Mouse (Mus musculus) hindbrain, embryonic 12.5 days (tissue): ENCODE results near the gene Zfp697. TPM values are rescaled to one million over a fixed set of nuclear protein-coding genes. Genes with fewer than 3 reads are reported as not detected.
"Not testable (repeated sequence)": the region's sequence is repeated elsewhere in the genome, so short reads cannot be mapped to it uniquely, and the experiment has no call there.

Experiments
- ATAC-seq: fragments of 200-750 bp; cut with Nextera tagmentation; 2 replicates; pipeline ENCODE4 v1.8.0; 2017; ENCODE audit warnings: moderate TSS enrichment; ENCODE audit not compliant: low FRiP score
- H3K27ac ChIP-seq: fragments of 300-500 bp; sonication (generic); 2 replicates; pipeline ENCODE4 v1.5.1; 2016; ENCODE audit warnings: mild to moderate bottlenecking
- H3K27me3 ChIP-seq: fragments of 300-500 bp; sonication (generic); 2 replicates; pipeline ENCODE4 v1.6.1; 2016; ENCODE audit warnings: mild to moderate bottlenecking
- H3K36me3 ChIP-seq: fragments of 300-500 bp; sonication (generic); 2 replicates; pipeline ENCODE4 v1.6.1; 2016; ENCODE audit warnings: mild to moderate bottlenecking
- H3K4me1 ChIP-seq: fragments of 300-500 bp; sonication (generic); 2 replicates; pipeline ENCODE4 v1.6.1; 2016
- H3K4me2 ChIP-seq: fragments of 300-500 bp; sonication (generic); replicated peaks from 2 replicates; pipeline ENCODE4 v1.6.1; 2016; ENCODE audit warnings: mild to moderate bottlenecking
- H3K4me3 ChIP-seq: fragments of 300-500 bp; sonication (generic); 2 replicates; pipeline ENCODE4 v1.5.1; 2016; ENCODE audit warnings: mild to moderate bottlenecking
- H3K9ac ChIP-seq: fragments of 300-500 bp; sonication (generic); 2 replicates; pipeline ENCODE4 v1.6.1; 2016; ENCODE audit warnings: mild to moderate bottlenecking, moderate library complexity
- H3K9me3 ChIP-seq: fragments of 300-500 bp; sonication (generic); replicated peaks from 2 replicates; pipeline ENCODE4 v1.6.1; 2016; ENCODE audit warnings: mild to moderate bottlenecking
- WGBS: fragments of 180-500 bp; shearing (Covaris S2); methylation state at CpG from one replicate; pipeline ENCODE4 v1.1.7; 2016; 5-methylcytosine and 5-hydroxymethylcytosine counted together
- polyA plus RNA-seq: library from polyadenylated mRNA; unstranded; fragments of >200 nt; fragmentation: Nextera tagmentation; extraction: Ambion mirVana; gene quantifications from 2 replicates; pipeline ENCODE4 v1.2.1, GENCODE M21; 2016

Zfp697 gene
- polyA plus RNA-seq, 1 experiment from 2014 or later = 12.0 TPM

- Histone ChIP-seq H3K9ac (peak overlapping the region; percentile 55), H3K27me3 (peaks cover 45% of the 10 kb centered on the region)
- WGBS = 2% methylated on average over 17 of the region's 17 CpGs
Observed at GRCm38 (mm10) chr3:98428449-98428775, 46.2 kb downstream of the Zfp697 start.

GRCm38 (mm10) chr3:98428928-98429525 lies 46.8 kb downstream of the Zfp697 start:
- no peak overlapping the region for H3K9ac ChIP-seq
- 0 out of 2 replicates have a peak, but pooled peaks cover 3% of the 10 kb centered on the region for H3K36me3 ChIP-seq
- H3K27me3 ChIP-seq = peaks cover 45% of the 10 kb centered on the region
- WGBS = 18% methylated on average over 8 of the region's 8 CpGs
- no peak overlapping the region for H3K27ac ChIP-seq
- H3K4me1 ChIP-seq = peaks cover 24% of the 10 kb centered on the region
- ATAC-seq = no peak
- H3K9me3 ChIP-seq = no peaks in the 10 kb centered on the region
- peak overlapping the region; percentile 85; the same call in 1 of the 2 replicates for H3K4me2 ChIP-seq
- H3K4me3 ChIP-seq = no peak overlapping the region

More at GRCm38 (mm10) chr3:98428449-98428775, 46.2 kb downstream of the Zfp697 start:
- no peaks in the 10 kb centered on the region for H3K9me3 ChIP-seq
- H3K27ac ChIP-seq = no peak overlapping the region
- 0 out of 2 replicates have a peak, but pooled peaks cover 3% of the 10 kb centered on the region for H3K36me3 ChIP-seq
- H3K4me3 ChIP-seq = peak overlapping the region; percentile 53
- H3K4me1 ChIP-seq = peaks cover 24% of the 10 kb centered on the region
- peak overlapping the region; percentile 85 for H3K4me2 ChIP-seq
- no peak; the same call in 1 of the 2 replicates for ATAC-seq

- Histone ChIP-seq H3K4me1 (peaks cover 2% of the 10 kb centered on the region; the same call in 1 of the 2 replicates), H3K4me3 (no peak overlapping the region), H3K36me3 (no peaks in the 10 kb centered on the region), H3K27me3 (peaks cover 8% of the 10 kb centered on the region), H3K27ac (no peak overlapping the region), H3K9me3 (no peaks in the 10 kb centered on the region), H3K4me2 (no peak overlapping the region), H3K9ac (no peak overlapping the region)
- ATAC-seq = peak; percentile 78
- WGBS = 0% methylated on average over 1 of the region's 1 CpGs
Observed at GRCm38 (mm10) chr3:98434088-98434816, 52.0 kb downstream of the Zfp697 start.

- Histone ChIP-seq H3K4me1 (no peaks in the 10 kb centered on the region), H3K9me3 (no peaks in the 10 kb centered on the region), H3K4me3 (no peak overlapping the region), H3K4me2 (no peak overlapping the region), H3K9ac (no peak overlapping the region), H3K36me3 (no peaks in the 10 kb centered on the region), H3K27me3 (peaks cover under 1% of the 10 kb centered on the region), H3K27ac (no peak overlapping the region)
- no peak for ATAC-seq
- 79% methylated on average over 1 of the region's 1 CpGs for WGBS
Observed at GRCm38 (mm10) chr3:98435030-98435429, 52.8 kb downstream of the Zfp697 start.

- WGBS = 36% methylated on average over 3 of the region's 3 CpGs
- not testable (repeated sequence) for H3K27ac ChIP-seq, H3K27me3 ChIP-seq, H3K9ac ChIP-seq, ATAC-seq, H3K4me2 ChIP-seq, H3K9me3 ChIP-seq, H3K4me3 ChIP-seq, H3K4me1 ChIP-seq, H3K36me3 ChIP-seq
Observed at GRCm38 (mm10) chr3:98442245-98442644, 60.0 kb downstream of the Zfp697 start.

- H3K27me3 ChIP-seq, H3K9ac ChIP-seq, H3K9me3 ChIP-seq, H3K4me2 ChIP-seq, H3K36me3 ChIP-seq, H3K27ac ChIP-seq, H3K4me3 ChIP-seq, H3K4me1 ChIP-seq: not testable (repeated sequence)
- ATAC-seq = 0 out of 2 replicates have a peak, but pooled peaks have one; percentile 56
- WGBS = 8% methylated on average over 3 of the region's 3 CpGs
Observed at GRCm38 (mm10) chr3:98443149-98443779, 61.0 kb downstream of the Zfp697 start.

- not testable (repeated sequence) for H3K27me3 ChIP-seq, H3K9me3 ChIP-seq, H3K9ac ChIP-seq, H3K4me2 ChIP-seq, H3K36me3 ChIP-seq, H3K27ac ChIP-seq, H3K4me3 ChIP-seq, H3K4me1 ChIP-seq, ATAC-seq
- 73% methylated on average over 1 of the region's 1 CpGs for WGBS
Observed at GRCm38 (mm10) chr3:98443924-98444323, 61.7 kb downstream of the Zfp697 start.

- H3K27me3 ChIP-seq, H3K4me3 ChIP-seq, H3K4me1 ChIP-seq, ATAC-seq, H3K36me3 ChIP-seq, H3K27ac ChIP-seq, H3K4me2 ChIP-seq, H3K9ac ChIP-seq, H3K9me3 ChIP-seq: not testable (repeated sequence)
- 59% methylated on average over 5 of the region's 5 CpGs for WGBS
Observed at GRCm38 (mm10) chr3:98453786-98454185, 71.5 kb downstream of the Zfp697 start.

GRCm38 (mm10) chr3:98457026-98457425 lies 74.8 kb downstream of the Zfp697 start, which contains the start of gene Gm4450:
Gm4450 (minus strand) TSS chr3:98457126.
- H3K4me2 ChIP-seq, H3K27me3 ChIP-seq, H3K27ac ChIP-seq, H3K4me1 ChIP-seq, H3K9ac ChIP-seq, H3K9me3 ChIP-seq, H3K4me3 ChIP-seq, H3K36me3 ChIP-seq, ATAC-seq: not testable (repeated sequence)
- 40% methylated on average over 1 of the region's 1 CpGs for WGBS

GRCm38 (mm10) chr3:98469323-98469722 lies 87.1 kb downstream of the Zfp697 start:
- H3K4me1 ChIP-seq, ATAC-seq, H3K27me3 ChIP-seq, H3K27ac ChIP-seq, H3K4me3 ChIP-seq, H3K4me2 ChIP-seq, H3K9me3 ChIP-seq, H3K9ac ChIP-seq, H3K36me3 ChIP-seq: not testable (repeated sequence)
- 63% methylated on average over 1 of the region's 2 CpGs for WGBS

GRCm38 (mm10) chr3:98471057-98471456 lies 88.8 kb downstream of the Zfp697 start:
- not testable (repeated sequence) for H3K27me3 ChIP-seq, H3K4me1 ChIP-seq, H3K9ac ChIP-seq, H3K4me3 ChIP-seq, H3K36me3 ChIP-seq, ATAC-seq, H3K4me2 ChIP-seq, H3K27ac ChIP-seq, H3K9me3 ChIP-seq
- WGBS = no CpG with 5 or more reads among the region's 1 CpGs

GRCm38 (mm10) chr3:98471499-98471898 lies 89.2 kb downstream of the Zfp697 start:
- not testable (repeated sequence) for H3K36me3 ChIP-seq, H3K4me3 ChIP-seq, H3K9ac ChIP-seq, H3K4me2 ChIP-seq, H3K9me3 ChIP-seq, H3K27ac ChIP-seq, ATAC-seq, H3K4me1 ChIP-seq, H3K27me3 ChIP-seq
